Mouse (Mus musculus) lung, postnatal 0 days (tissue): ENCODE results near the gene Nit1.

Source experiments
- CTCF ChIP-seq: IDR thresholded peaks from 2 replicates; pipeline ENCODE4 v1.5.1; 2016; ENCODE audit warnings: antibody characterized with exemption, mild to moderate bottlenecking
- EP300 ChIP-seq: IDR thresholded peaks from 2 replicates; pipeline ENCODE4 v1.6.1; 2016; ENCODE audit warnings: antibody characterized with exemption, mild to moderate bottlenecking, control low read depth

DNA sequence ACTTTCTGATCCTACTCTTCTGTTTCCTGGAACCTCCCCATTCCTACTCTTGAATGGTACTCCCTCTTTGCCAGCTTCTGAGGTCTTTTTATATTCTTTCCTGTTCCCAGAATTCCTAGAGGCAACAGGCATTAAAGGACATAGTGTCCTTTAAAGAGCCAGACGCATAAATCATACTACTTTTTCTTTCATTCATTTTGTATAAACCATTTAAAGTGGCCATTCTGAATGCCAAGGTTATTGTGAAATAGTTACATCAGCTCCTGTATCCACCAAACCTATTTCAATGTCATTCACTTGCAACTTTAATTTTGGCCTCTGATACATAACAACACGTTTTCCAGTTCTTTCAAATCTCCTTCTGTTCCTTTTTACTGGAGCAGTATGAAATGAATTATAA is 36.1 kb downstream of the Nit1 start:
- TF ChIP-seq EP300 (0 out of 2 replicates have a peak, but pooled peaks have one; percentile 27), CTCF (no peak)
